Comparison of ENCODE assay signal across 12 mouse cellular contexts in genomic region chr7:120729635-120730034, GRCm38 (mm10). TPM values are rescaled to one million over a fixed set of nuclear protein-coding genes. Genes with fewer than 3 reads are reported as not detected.
DNase-seq lines count a peak whose midpoint lies in the region; ATAC-seq and TF ChIP-seq lines count a peak whose summit lies in the region.
"Had no signal": no experiment of that assay in that cellular context is flagged by ENCODE, and none has a peak within 500 bp of the region (broad histone marks: within the 10 kb centered on the region; RNA-seq: fewer than 3 reads in every experiment).

No protein-coding gene starts in this region.

- H3K27ac ChIP-seq in bone marrow, adult 2 months (ENCODE audit: control insufficient read depth, insufficient read depth, low read depth, low read length, poor library complexity) = no peak overlapping the region
- peak overlapping the region; percentile 27; the same call in 1 of the 2 replicates for H3K27ac ChIP-seq in heart, embryonic 15.5 days
- H3K27ac ChIP-seq in liver, postnatal 0 days (ENCODE audit: low read depth) = peak overlapping the region; percentile 53
- H3K27ac ChIP-seq in stomach, postnatal 0 days (replicated peaks) = no peak overlapping the region
- H3K27ac ChIP-seq: midbrain, embryonic 12.5 days had no signal

- no peak for ATAC-seq in heart, embryonic 15.5 days (replicated peaks; ENCODE audit: insufficient number of reproducible peaks, insufficient read depth, low FRiP score, low read depth)
- peak; percentile 81 for ATAC-seq in liver, postnatal 0 days
- no peak for ATAC-seq in stomach, postnatal 0 days (ENCODE audit: low FRiP score, low TSS enrichment)

- DNase-seq in kidney, postnatal 25 days = peak; percentile 20 to 43
- no peak for DNase-seq in kidney, postnatal 14 days
- DNase-seq in liver, postnatal 0 days = no peak
- DNase-seq in frontal cortex, postnatal 36 days (ENCODE audit: low spot score in 2 of 2) = no peak
- no peak for DNase-seq in spleen, adult 18-20 months
- DNase-seq in stomach, postnatal 0 days (ENCODE audit: low spot score) = no peak
- DNase-seq: adrenal gland, adult 2 months; cerebellum, postnatal 10 days had no signal

- TF ChIP-seq POLR2A in bone marrow, adult 2 months (IDR thresholded peaks at IDR 0.05; ENCODE audit: borderline replicate concordance, control insufficient read depth, low read depth, low read length) = no peak

- no peak for TF ChIP-seq CTCF in bone marrow, adult 2 months (IDR thresholded peaks at IDR 0.05; ENCODE audit: control insufficient read depth, insufficient read depth, low read length)
- TF ChIP-seq CTCF in liver, postnatal 0 days (IDR thresholded peaks at IDR 0.05; ENCODE audit: low read depth) = no peak
- TF ChIP-seq CTCF in stomach, postnatal 0 days (IDR thresholded peaks at IDR 0.05; ENCODE audit: low read depth) = no peak

- TF ChIP-seq EP300 in liver, postnatal 0 days (IDR thresholded peaks at IDR 0.05; ENCODE audit: low read depth) = peak; percentile 80
- TF ChIP-seq EP300 in stomach, postnatal 0 days (optimal IDR thresholded peaks at IDR 0.05) = no peak

- no peaks in the 10 kb centered on the region for H3K27me3 ChIP-seq in heart, embryonic 15.5 days
- H3K27me3 ChIP-seq in liver, postnatal 0 days (ENCODE audit: insufficient read depth, low read length) = no peaks in the 10 kb centered on the region
- H3K27me3 ChIP-seq in stomach, postnatal 0 days (ENCODE audit: control insufficient read depth, insufficient read depth, low read length) = no peaks in the 10 kb centered on the region
- H3K27me3 ChIP-seq: midbrain, embryonic 12.5 days had no signal

- H3K9me3 ChIP-seq in heart, embryonic 15.5 days (replicated peaks) = no peaks in the 10 kb centered on the region
- H3K9me3 ChIP-seq in liver, postnatal 0 days (ENCODE audit: low read length) = no peaks in the 10 kb centered on the region
- no peaks in the 10 kb centered on the region for H3K9me3 ChIP-seq in stomach, postnatal 0 days (ENCODE audit: control insufficient read depth, low read length)
- H3K9me3 ChIP-seq: midbrain, embryonic 12.5 days had no signal

- peak overlapping the region; percentile 52 for H3K4me3 ChIP-seq in bone marrow, adult 2 months (replicated peaks; ENCODE audit: control insufficient read depth, low read depth, low read length)
- H3K4me3 ChIP-seq in heart, embryonic 15.5 days = no peak overlapping the region
- peak overlapping the region; percentile 21; the same call in 1 of the 2 replicates for H3K4me3 ChIP-seq in liver, postnatal 0 days (ENCODE audit: low read depth, low read length)
- no peak overlapping the region for H3K4me3 ChIP-seq in stomach, postnatal 0 days (ENCODE audit: low read depth, low read length)
- H3K4me3 ChIP-seq: midbrain, embryonic 12.5 days had no signal

- peak overlapping the region; percentile 37; the same call in 1 of the 2 replicates for H3K4me2 ChIP-seq in heart, embryonic 15.5 days
- H3K4me2 ChIP-seq in liver, postnatal 0 days (ENCODE audit: low read depth, low read length) = peak overlapping the region; percentile 63
- no peak overlapping the region for H3K4me2 ChIP-seq in stomach, postnatal 0 days (replicated peaks; ENCODE audit: low read depth)
- H3K4me2 ChIP-seq: midbrain, embryonic 12.5 days had no signal

- 0 out of 2 replicates have a peak, but pooled peaks cover 5% of the 10 kb centered on the region for H3K36me3 ChIP-seq in heart, embryonic 15.5 days
- peaks cover 6% of the 10 kb centered on the region for H3K36me3 ChIP-seq in liver, postnatal 0 days (replicated peaks; ENCODE audit: insufficient read depth, low read length)
- no peaks in the 10 kb centered on the region for H3K36me3 ChIP-seq in stomach, postnatal 0 days (ENCODE audit: control insufficient read depth, insufficient read depth, low read length)

- no peaks in the 10 kb centered on the region; the same call in 1 of the 2 replicates for H3K4me1 ChIP-seq in bone marrow, adult 2 months (ENCODE audit: control insufficient read depth, insufficient read depth, low read length)
- 0 out of 2 replicates have a peak, but pooled peaks cover 6% of the 10 kb centered on the region for H3K4me1 ChIP-seq in heart, embryonic 15.5 days (replicated peaks)
- H3K4me1 ChIP-seq in liver, postnatal 0 days (ENCODE audit: insufficient read depth) = no peaks in the 10 kb centered on the region
- no peaks in the 10 kb centered on the region for H3K4me1 ChIP-seq in stomach, postnatal 0 days (replicated peaks; ENCODE audit: control insufficient read depth, insufficient read depth)
- H3K4me1 ChIP-seq: midbrain, embryonic 12.5 days had no signal

- 14% methylated on average over 5 of the region's 5 CpGs for WGBS in bone marrow, adult 2 months
- WGBS in heart, embryonic 15.5 days = 46% methylated on average over 5 of the region's 5 CpGs
- WGBS in liver, postnatal 0 days (ENCODE audit: insufficient replicate concordance) = 29% methylated on average over 5 of the region's 5 CpGs
- 54% methylated on average over 5 of the region's 5 CpGs for WGBS in stomach, postnatal 0 days

- H3K9ac ChIP-seq in heart, embryonic 15.5 days = 0 out of 2 replicates have a peak overlapping the region, but pooled peaks have one; percentile 17
- peak overlapping the region; percentile 27 for H3K9ac ChIP-seq in liver, postnatal 0 days (replicated peaks)
- H3K9ac ChIP-seq in stomach, postnatal 0 days (ENCODE audit: low read length) = no peak overlapping the region
- H3K9ac ChIP-seq: midbrain, embryonic 12.5 days had no signal

RNA-seq across cellular contexts. Expression of gene Vwa3a, which starts 9.5 kb away (rescaled TPM):
- polyA plus RNA-seq in bone marrow, adult 2 months (2011; ENCODE audit: insufficient read depth, insufficient read length, low replicate concordance, missing spikeins) = not detected in 2 replicates
- polyA plus RNA-seq in heart, embryonic 15.5 days (2015; fragmentation: Nextera tagmentation; extraction: Ambion mirVana) = 1.1 TPM in 2 replicates
- polyA plus RNA-seq in liver, postnatal 0 days (2015; fragmentation: Nextera tagmentation; extraction: Ambion mirVana) = 0.04 and 0.12 TPM in 2 replicates
- polyA plus RNA-seq in stomach, postnatal 0 days (2015; fragmentation: Nextera tagmentation; extraction: Ambion mirVana) = 0.21 and 0.29 TPM in 2 replicates

RNA-seq across cellular contexts. Expression of gene Mosmo, which starts 52.2 kb away (rescaled TPM):
- 13.5 and 16.1 TPM in 2 replicates for polyA plus RNA-seq in bone marrow, adult 2 months (2011; ENCODE audit: insufficient read depth, insufficient read length, low replicate concordance, missing spikeins)
- 11.4 and 13.0 TPM in 2 replicates for polyA plus RNA-seq in heart, embryonic 15.5 days (2015; fragmentation: Nextera tagmentation; extraction: Ambion mirVana)
- 4.9 and 6.6 TPM in 2 replicates for polyA plus RNA-seq in liver, postnatal 0 days (2015; fragmentation: Nextera tagmentation; extraction: Ambion mirVana)
- polyA plus RNA-seq in stomach, postnatal 0 days (2015; fragmentation: Nextera tagmentation; extraction: Ambion mirVana) = 6.9 and 7.0 TPM in 2 replicates

RNA-seq across cellular contexts. Expression of gene Pdzd9, which starts 59.5 kb away (rescaled TPM):
- not detected in 2 replicates for polyA plus RNA-seq in bone marrow, adult 2 months (2011; ENCODE audit: insufficient read depth, insufficient read length, low replicate concordance, missing spikeins)
- polyA plus RNA-seq in heart, embryonic 15.5 days (2015; fragmentation: Nextera tagmentation; extraction: Ambion mirVana) = 0.34 and 0.45 TPM in 2 replicates
- 0.09 and 0.21 TPM in 2 replicates for polyA plus RNA-seq in liver, postnatal 0 days (2015; fragmentation: Nextera tagmentation; extraction: Ambion mirVana)
- polyA plus RNA-seq in stomach, postnatal 0 days (2015; fragmentation: Nextera tagmentation; extraction: Ambion mirVana) = 0.25 and 0.27 TPM in 2 replicates
- polyA plus RNA-seq: adrenal gland, adult 2 months; spleen, adult 2 months had no signal

Comparison
In these comparisons a context has a peak if more than half of its experiments do, and no peak if none do; other contexts are left out.
1. DNase-seq: peak in kidney, postnatal 25 days (2 of 2); none in kidney, postnatal 14 days (single experiment), liver, postnatal 0 days (single experiment), frontal cortex, postnatal 36 days (0 of 2), spleen, adult 18-20 months (0 of 2) and stomach, postnatal 0 days (single experiment).
2. H3K27ac ChIP-seq: peak in heart, embryonic 15.5 days (single experiment) and liver, postnatal 0 days (single experiment); none in bone marrow, adult 2 months (single experiment) and stomach, postnatal 0 days (single experiment).
3. H3K4me3 ChIP-seq: peak in bone marrow, adult 2 months (single experiment) and liver, postnatal 0 days (single experiment); none in heart, embryonic 15.5 days (single experiment) and stomach, postnatal 0 days (single experiment).